Mouse (Mus musculus) heart, embryonic 16.5 days (tissue): ENCODE measurements around the gene Tti1. TPM values are rescaled to one million over a fixed set of nuclear protein-coding genes. Genes with fewer than 3 reads are reported as not detected.

Experiments used
- ATAC-seq: fragments of 200-750 bp; cut with Nextera tagmentation; replicated peaks from 2 replicates; pipeline ENCODE4 v1.8.0; 2017; ENCODE audit warnings: moderate number of reproducible peaks; ENCODE audit not compliant: insufficient read depth, low FRiP score; ENCODE audit errors: extremely low read depth
- H3K27ac ChIP-seq: fragments of 300-500 bp; sonication (generic); 2 replicates; pipeline ENCODE4 v1.5.1; 2014; ENCODE audit warnings: mild to moderate bottlenecking, low read length, control low read depth, moderate library complexity
- H3K27me3 ChIP-seq: fragments of 300-500 bp; sonication (generic); 2 replicates; pipeline ENCODE4 v1.6.1; 2014; ENCODE audit warnings: low read length, mixed read lengths; ENCODE audit not compliant: control insufficient read depth, insufficient read depth
- H3K36me3 ChIP-seq: fragments of 300-500 bp; sonication (generic); 2 replicates; pipeline ENCODE4 v1.6.1; 2014; ENCODE audit not compliant: control insufficient read depth, insufficient read depth
- H3K4me1 ChIP-seq: fragments of 300-500 bp; sonication (generic); 2 replicates; pipeline ENCODE4 v1.6.1; 2014; ENCODE audit warnings: low read length, mixed read lengths; ENCODE audit not compliant: control insufficient read depth, insufficient read depth
- H3K4me2 ChIP-seq: fragments of 300-500 bp; sonication (generic); 2 replicates; pipeline ENCODE4 v1.6.1; 2014; ENCODE audit warnings: low read depth, mild to moderate bottlenecking, control low read depth, low read length
- H3K4me3 ChIP-seq: fragments of 300-500 bp; sonication (generic); 2 replicates; pipeline ENCODE4 v1.5.1; 2014; ENCODE audit warnings: mild to moderate bottlenecking, control low read depth, low read length
- H3K9ac ChIP-seq: fragments of 300-500 bp; sonication (generic); 2 replicates; pipeline ENCODE4 v1.6.1; 2014; ENCODE audit warnings: low read length, control low read depth
- H3K9me3 ChIP-seq: fragments of 300-500 bp; sonication (generic); replicated peaks from 2 replicates; pipeline ENCODE4 v1.6.1; 2016; ENCODE audit warnings: low read length; ENCODE audit not compliant: control insufficient read depth
- WGBS: fragments of 180-500 bp; shearing (Covaris S2); extraction: QIAGEN DNeasy Blood & Tissue Kit; methylation state at CpG from one replicate; pipeline ENCODE4 v1.1.7; 2014; 5-methylcytosine and 5-hydroxymethylcytosine counted together
- polyA plus RNA-seq: library from polyadenylated mRNA; unstranded; fragments of >200 nt; fragmentation: Nextera tagmentation; extraction: Ambion mirVana; gene quantifications from 2 replicates; pipeline ENCODE4 v1.2.1, GENCODE M21; 2015

The Tti1 gene
- polyA plus RNA-seq, 1 experiment from 2014 or later = 24.2 TPM

GRCm38 (mm10) chr2:158048718-158049117 lies 20.5 kb upstream of the Tti1 start:
- no peak overlapping the region for H3K4me2 ChIP-seq
- H3K36me3 ChIP-seq = peaks cover 45% of the 10 kb centered on the region
- no peaks in the 10 kb centered on the region for H3K4me1 ChIP-seq
- no peak overlapping the region for H3K4me3 ChIP-seq
- H3K27ac ChIP-seq = no peak overlapping the region
- H3K27me3 ChIP-seq = no peaks in the 10 kb centered on the region
- no peak for ATAC-seq
- WGBS = 89% methylated on average over 1 of the region's 1 CpGs
- no peaks in the 10 kb centered on the region for H3K9me3 ChIP-seq
- no peak overlapping the region for H3K9ac ChIP-seq

DNA sequence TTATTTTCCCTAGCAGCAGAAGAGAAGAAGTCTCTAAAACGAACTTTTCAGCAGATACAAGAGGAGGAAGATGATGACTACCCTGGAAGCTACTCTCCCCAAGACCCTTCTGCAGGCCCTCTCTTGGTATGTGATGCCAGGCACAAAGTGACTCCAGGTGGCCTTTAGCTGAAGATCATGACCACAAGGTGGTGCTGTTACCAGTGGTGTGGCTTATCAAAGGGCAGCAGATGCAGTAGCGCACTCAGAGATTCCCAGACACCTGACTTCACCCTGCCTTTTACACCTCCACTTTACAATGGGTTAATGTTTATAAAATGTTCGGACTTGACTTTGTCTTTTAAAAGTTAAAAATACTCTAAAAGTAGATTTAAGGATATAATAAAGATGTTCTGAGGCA lies 19.7 kb upstream of the Tti1 start:
- Histone ChIP-seq H3K4me1 (no peaks in the 10 kb centered on the region), H3K9ac (no peak overlapping the region), H3K27ac (no peak overlapping the region), H3K4me3 (no peak overlapping the region), H3K9me3 (no peaks in the 10 kb centered on the region), H3K36me3 (peaks cover 50% of the 10 kb centered on the region), H3K27me3 (no peaks in the 10 kb centered on the region), H3K4me2 (no peak overlapping the region)
- ATAC-seq = no peak
- 54% methylated on average over 3 of the region's 3 CpGs for WGBS

DNA sequence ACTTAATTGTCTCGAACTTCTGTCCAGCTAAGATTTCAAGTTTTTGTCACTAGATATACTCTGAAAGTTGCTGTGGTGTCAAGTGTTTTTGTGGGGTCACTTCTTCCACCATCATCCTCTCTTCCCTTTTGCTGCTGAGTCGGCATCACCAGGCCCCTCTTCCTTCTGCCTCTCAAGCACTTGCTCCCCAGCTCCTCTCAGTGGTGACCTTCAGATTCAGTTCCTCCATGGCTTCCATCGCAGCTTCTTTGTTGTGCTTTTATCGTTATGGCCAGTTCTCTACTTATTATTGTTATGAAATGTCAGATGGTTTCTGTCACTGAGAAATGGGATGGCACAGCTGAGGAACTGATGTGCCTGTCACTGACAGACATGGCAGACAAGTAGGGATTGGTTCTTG lies 18.0 kb upstream of the Tti1 start:
- Histone ChIP-seq H3K27ac (no peak overlapping the region), H3K9me3 (no peaks in the 10 kb centered on the region), H3K4me3 (no peak overlapping the region), H3K36me3 (peaks cover 46% of the 10 kb centered on the region), H3K4me2 (no peak overlapping the region), H3K9ac (no peak overlapping the region), H3K4me1 (no peaks in the 10 kb centered on the region), H3K27me3 (no peaks in the 10 kb centered on the region)
- 67% methylated on average over 4 of the region's 4 CpGs for WGBS
- no peak for ATAC-seq

DNA sequence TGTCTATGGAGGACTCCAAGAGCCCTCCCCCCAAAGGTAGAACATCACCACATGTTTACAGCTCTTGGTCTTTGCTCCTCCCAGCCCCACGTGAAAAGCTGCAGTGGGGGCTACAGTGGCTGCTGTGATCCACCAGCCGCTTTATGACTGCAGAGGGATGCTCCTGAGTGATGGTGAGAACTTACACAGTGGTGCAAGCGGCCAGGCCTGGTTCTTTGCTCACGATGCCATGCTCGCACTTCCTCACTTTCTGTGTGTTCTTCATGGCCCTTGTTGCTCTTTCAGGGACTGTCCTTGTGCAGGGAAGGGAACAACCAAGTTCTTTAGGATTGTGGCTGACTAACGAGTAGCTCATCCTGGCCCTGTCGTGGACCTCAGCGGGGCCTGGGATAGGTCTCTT lies 15.3 kb upstream of the Tti1 start:
- peaks cover 32% of the 10 kb centered on the region for H3K36me3 ChIP-seq
- ATAC-seq = no peak

GRCm38 (mm10) chr2:158040396-158040795 lies 12.2 kb upstream of the Tti1 start:
- Histone ChIP-seq H3K4me2 (no peak overlapping the region), H3K27me3 (no peaks in the 10 kb centered on the region), H3K9me3 (no peaks in the 10 kb centered on the region), H3K9ac (no peak overlapping the region), H3K4me3 (no peak overlapping the region), H3K4me1 (peaks cover 13% of the 10 kb centered on the region; the same call in 1 of the 2 replicates), H3K27ac (no peak overlapping the region), H3K36me3 (peaks cover 28% of the 10 kb centered on the region)
- WGBS = 74% methylated on average over 2 of the region's 2 CpGs
- ATAC-seq = no peak

More for the DNA sequence above, 15.3 kb upstream of the Tti1 start:
- no peaks in the 10 kb centered on the region for H3K9me3 ChIP-seq
- H3K4me3 ChIP-seq = no peak overlapping the region
- no peak overlapping the region for H3K27ac ChIP-seq
- H3K4me1 ChIP-seq = no peaks in the 10 kb centered on the region
- WGBS = 94% methylated on average over 8 of the region's 8 CpGs
- H3K27me3 ChIP-seq = no peaks in the 10 kb centered on the region
- H3K4me2 ChIP-seq = no peak overlapping the region
- no peak overlapping the region for H3K9ac ChIP-seq

- Histone ChIP-seq H3K4me1 (peaks cover 13% of the 10 kb centered on the region; the same call in 1 of the 2 replicates), H3K9ac (no peak overlapping the region), H3K27ac (no peak overlapping the region), H3K4me3 (no peak overlapping the region), H3K9me3 (no peaks in the 10 kb centered on the region), H3K36me3 (peaks cover 24% of the 10 kb centered on the region), H3K27me3 (no peaks in the 10 kb centered on the region), H3K4me2 (no peak overlapping the region)
- WGBS = 64% methylated on average over 1 of the region's 1 CpGs
- ATAC-seq = no peak
Observed at GRCm38 (mm10) chr2:158039662-158040061, 11.4 kb upstream of the Tti1 start.

DNA sequence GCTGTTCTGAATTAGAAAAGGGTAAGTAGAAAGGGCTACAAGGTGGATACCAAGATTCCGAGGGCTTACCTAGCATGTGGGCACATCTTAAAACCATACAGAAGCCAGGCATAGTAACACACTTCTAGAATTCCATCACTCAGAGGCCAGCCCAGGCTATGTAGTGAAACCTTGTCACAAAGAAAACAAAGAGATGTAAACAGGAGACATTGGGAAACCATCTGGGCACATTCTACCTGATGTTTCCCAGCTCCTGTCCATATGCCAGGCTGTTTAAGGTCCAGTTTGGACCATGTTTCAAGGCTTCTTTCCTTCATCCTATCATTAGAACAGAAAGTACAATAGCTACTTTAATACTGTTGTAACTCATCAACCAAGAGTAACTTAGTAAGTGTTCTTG lies 9.3 kb upstream of the Tti1 start:
- H3K9ac ChIP-seq = no peak overlapping the region
- no peak overlapping the region for H3K4me3 ChIP-seq
- peaks cover 10% of the 10 kb centered on the region for H3K36me3 ChIP-seq
- no peaks in the 10 kb centered on the region for H3K27me3 ChIP-seq
- no peak for ATAC-seq
- 97% methylated on average over 1 of the region's 1 CpGs for WGBS
- H3K27ac ChIP-seq = no peak overlapping the region
- no peaks in the 10 kb centered on the region for H3K9me3 ChIP-seq
- peaks cover 16% of the 10 kb centered on the region; the same call in 1 of the 2 replicates for H3K4me1 ChIP-seq
- H3K4me2 ChIP-seq = no peak overlapping the region

DNA sequence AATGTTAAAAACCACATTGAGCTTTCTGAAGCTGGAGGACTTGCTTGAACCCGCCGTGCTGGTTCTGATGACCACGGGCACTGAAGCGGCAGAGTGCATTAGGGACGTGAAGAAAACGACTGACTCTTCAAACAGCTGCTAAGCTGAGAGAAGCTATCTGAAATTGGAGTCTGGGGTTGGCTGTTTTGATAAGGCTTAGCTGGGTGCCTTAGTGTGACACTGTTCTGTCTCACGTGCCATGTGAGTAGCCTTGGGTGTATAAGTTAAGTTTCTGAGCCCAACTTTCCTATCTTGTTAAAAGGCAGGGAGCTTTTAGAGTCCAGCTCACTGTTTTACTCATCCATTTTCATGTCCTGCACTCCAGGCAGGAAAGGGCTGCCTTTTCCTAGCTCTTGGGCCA lies 8.7 kb upstream of the Tti1 start:
- Histone ChIP-seq H3K4me3 (no peak overlapping the region), H3K9ac (no peak overlapping the region), H3K4me1 (peaks cover 16% of the 10 kb centered on the region; the same call in 1 of the 2 replicates), H3K27ac (no peak overlapping the region), H3K4me2 (no peak overlapping the region), H3K36me3 (peaks cover 10% of the 10 kb centered on the region), H3K27me3 (no peaks in the 10 kb centered on the region), H3K9me3 (no peaks in the 10 kb centered on the region)
- 48% methylated on average over 7 of the region's 7 CpGs for WGBS
- ATAC-seq = no peak

GRCm38 (mm10) chr2:158036408-158036807 lies 8.2 kb upstream of the Tti1 start:
- H3K27ac ChIP-seq = 0 out of 2 replicates have a peak overlapping the region, but pooled peaks have one; percentile 12
- peaks cover 16% of the 10 kb centered on the region; the same call in 1 of the 2 replicates for H3K4me1 ChIP-seq
- peaks cover 10% of the 10 kb centered on the region for H3K36me3 ChIP-seq
- H3K9me3 ChIP-seq = no peaks in the 10 kb centered on the region
- no peak overlapping the region for H3K4me3 ChIP-seq
- H3K4me2 ChIP-seq = no peak overlapping the region
- whole genome bisulfite sequencing = 57% methylated on average over 6 of the region's 6 CpGs
- no peaks in the 10 kb centered on the region for H3K27me3 ChIP-seq
- no peak for ATAC-seq
- no peak overlapping the region for H3K9ac ChIP-seq
